Mouse (Mus musculus): ENCODE results near the gene Gm20388. TPM values are rescaled to one million over a fixed set of nuclear protein-coding genes. Genes with fewer than 3 reads are reported as not detected.

Gene Gm20388
- total RNA-seq, 1 experiment from 2014 or later = 10.0 TPM

DNA sequence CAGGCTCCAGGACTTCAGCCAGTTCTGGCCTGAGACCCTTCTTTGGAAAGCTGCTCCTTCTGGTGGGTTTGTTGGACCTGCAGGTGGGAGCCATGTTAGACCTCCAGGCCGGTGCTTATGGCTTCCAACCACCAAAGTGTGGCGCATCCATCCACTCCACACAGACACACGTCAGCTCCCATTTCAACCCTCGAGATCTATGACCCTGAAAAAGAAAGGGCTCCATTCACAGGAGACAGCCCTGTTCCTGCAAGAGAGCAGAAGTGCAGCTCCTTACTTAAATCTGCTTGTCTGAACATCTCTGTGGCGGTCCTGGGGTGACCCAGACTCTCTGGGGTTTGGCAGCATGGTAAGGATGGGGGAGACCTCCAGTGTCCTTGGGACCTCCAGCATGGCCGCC is 1182.9 kb downstream of the Gm20388 start:
- no peak for ATAC-seq (replicated peaks; ENCODE audit: insufficient number of reproducible peaks, low FRiP score, low TSS enrichment, poor library complexity, severe bottlenecking)

DNA sequence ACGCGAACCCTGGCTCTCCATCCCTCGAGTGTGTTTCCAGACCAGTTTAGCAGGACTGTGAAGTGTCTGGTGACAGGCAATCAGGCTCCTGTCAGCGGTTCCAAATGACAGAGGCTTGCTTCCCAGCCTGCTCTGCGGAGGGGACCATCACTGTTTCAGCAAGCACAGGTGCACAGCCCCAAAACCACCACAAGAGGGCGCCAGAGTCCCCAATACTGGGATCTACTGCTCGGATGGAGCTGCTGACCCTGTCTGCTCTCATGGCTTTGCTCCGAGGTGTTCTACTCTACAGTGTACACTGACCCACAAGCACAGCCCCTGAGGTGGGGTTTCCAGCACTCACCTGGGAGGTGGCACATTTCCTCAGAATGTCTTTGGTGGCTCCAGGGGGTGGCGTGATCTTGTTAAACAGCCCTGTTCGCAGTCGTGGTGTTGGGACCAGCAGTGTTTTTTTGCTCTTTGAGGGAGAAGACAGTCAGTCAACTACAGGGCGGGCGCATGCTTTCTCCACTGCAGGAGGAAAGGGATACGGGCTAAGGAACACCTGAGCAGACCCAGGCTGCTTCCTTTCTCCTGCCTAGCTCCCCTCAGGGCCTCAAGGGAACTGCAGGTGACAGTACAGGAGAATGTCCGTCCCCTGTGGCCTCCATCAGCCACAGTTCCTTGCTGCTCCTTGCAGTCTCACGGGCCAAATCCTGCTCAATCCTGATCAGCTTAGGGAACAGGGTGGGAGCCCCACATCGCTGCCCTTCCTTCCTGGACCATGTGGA is 1193.6 kb downstream of the Gm20388 start:
- ATAC-seq (replicated peaks; ENCODE audit: insufficient number of reproducible peaks, low FRiP score, low TSS enrichment, poor library complexity, severe bottlenecking) = peak; percentile 51

DNA sequence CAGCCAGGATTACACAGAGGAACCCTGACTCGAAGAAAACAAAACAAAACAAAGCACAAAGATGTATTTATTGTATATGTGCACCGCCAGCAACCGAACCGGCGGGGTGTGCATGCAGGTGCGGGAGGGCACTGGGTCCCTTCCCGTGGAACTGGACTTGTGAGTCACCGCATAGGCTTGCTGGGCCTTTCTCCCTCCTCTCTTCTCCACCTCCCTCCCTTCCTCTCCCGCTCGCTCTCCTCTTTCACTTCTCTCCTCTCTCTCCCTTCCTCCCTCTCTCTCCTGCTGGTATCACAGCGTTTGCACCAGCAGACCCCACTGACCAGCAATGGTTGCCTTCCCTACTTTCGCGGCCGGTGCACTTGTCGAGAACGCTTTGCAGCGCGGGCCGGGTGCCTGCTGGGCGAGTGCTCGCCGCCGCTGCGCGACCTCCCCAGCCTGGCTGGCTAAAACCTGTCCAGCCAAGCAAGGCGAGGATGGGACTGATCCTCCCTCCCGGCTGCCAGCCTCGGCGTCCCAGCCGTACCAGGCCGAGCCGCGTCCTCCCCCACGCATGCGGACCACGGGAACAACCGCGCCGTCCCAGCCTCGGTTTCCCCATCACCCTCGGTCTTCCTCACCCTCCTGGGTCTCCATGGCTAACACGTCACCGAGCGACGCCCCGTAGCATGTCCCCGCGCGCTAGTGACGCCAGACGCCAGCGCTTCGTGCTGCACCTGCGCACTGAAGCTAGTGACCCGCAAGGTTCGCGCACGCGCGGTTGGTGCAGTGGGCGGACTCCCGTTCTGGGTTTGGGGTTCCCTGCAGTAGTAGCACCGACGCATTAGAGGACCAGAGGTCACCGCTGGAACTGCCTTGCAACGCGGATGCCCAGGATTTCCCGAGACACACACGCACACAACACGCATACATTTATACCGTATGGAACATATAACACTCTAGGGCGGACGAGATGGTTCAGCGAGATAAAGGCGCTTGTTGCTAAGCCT is 1197.3 kb downstream of the Gm20388 start, which contains the start of gene Mthfsd:
Gene Mthfsd (minus strand): TSS at position 725 of the 989 bp plus-strand sequence.
- peak; percentile 77 for ATAC-seq (replicated peaks; ENCODE audit: insufficient number of reproducible peaks, low FRiP score, low TSS enrichment, poor library complexity, severe bottlenecking)

DNA sequence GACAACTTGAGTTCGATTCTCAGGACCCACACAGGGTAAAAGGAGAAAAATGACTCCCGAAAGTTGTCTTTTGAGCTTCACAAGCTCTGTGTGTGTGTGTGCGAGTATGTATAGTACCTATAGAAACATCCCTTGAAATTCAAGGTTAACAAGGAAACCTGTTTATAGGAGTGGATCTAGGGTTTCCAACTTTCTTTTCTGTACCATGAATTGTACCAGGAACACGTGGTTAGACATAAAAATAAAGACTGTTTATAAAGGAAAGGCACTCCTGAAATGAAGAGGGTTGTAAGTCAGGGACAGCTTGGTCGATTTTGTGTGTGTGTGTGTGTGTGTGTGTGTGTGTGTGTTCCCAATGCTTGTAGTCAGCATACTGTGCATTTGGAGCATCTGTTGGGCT is 1198.0 kb downstream of the Gm20388 start:
- no peak for ATAC-seq (replicated peaks; ENCODE audit: insufficient number of reproducible peaks, low FRiP score, low TSS enrichment, poor library complexity, severe bottlenecking)

DNA sequence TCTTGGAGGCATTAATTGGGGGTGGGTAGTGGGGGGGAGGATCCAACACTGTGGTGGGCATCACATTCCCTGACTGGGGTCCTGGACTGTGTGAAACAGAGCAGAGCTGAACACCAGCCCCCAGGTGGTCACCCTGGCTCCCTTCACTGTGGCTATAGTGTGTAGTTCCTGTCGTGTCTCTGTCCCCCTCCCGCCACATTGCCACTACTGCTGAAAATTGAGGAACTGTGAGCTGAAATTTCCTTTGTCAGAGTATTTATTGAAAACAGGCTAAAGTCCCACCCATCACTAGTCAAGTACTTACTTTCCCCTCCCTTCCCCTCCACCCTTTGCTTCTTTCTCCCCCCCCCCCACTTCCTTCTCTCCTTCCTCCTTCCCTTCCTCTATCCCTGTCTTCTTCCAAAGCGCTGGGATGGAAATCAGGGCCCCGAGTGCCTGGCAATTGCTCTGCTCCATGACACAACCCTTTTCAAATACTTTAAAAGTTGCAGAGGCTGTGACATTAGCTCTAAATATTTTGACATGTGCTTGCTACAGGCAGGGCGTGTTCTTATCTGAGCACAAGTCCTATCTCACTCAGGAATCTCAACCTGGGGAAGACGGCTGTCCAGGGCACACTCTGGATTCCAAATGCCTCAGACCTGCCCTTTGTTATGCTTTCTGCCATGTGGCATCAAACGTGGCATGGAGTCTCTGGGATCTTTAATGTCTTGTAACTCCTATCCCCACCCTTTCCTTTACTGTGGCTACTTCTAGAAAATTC is 1200.7 kb downstream of the Gm20388 start:
- no peak for ATAC-seq (replicated peaks; ENCODE audit: insufficient number of reproducible peaks, low FRiP score, low TSS enrichment, poor library complexity, severe bottlenecking)

GRCm38 (mm10) chr8:121113261-121113660 is 1202.6 kb downstream of the Gm20388 start:
- peak; percentile 90 for ATAC-seq (replicated peaks; ENCODE audit: insufficient number of reproducible peaks, low FRiP score, low TSS enrichment, poor library complexity, severe bottlenecking)

GRCm38 (mm10) chr8:121115136-121115535 is 1204.5 kb downstream of the Gm20388 start:
- no peak for ATAC-seq (replicated peaks; ENCODE audit: insufficient number of reproducible peaks, low FRiP score, low TSS enrichment, poor library complexity, severe bottlenecking)

DNA sequence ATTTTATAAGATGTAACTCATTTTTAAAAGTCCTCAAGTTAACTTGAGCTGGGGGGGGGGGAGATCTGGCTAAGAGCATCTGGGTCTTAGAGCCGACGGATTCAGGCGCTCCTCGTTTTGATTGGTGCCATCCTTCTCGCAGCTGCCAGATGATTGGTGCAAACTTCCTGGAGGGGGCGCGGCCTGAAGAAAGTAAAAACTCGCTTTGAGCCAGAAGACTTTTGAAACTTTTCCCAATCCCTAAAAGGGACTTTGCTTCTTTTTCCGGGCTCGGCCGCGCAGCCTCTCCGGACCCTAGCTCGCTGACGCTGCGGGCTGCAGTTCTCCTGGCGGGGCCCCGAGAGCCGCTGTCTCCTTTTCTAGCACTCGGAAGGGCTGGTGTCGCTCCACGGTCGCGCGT is 1205.3 kb downstream of the Gm20388 start, which contains the start of gene Foxc2:
Gene Foxc2 (plus strand): TSS at position 224 of the 400 bp plus-strand sequence.
- ATAC-seq (replicated peaks; ENCODE audit: insufficient number of reproducible peaks, low FRiP score, low TSS enrichment, poor library complexity, severe bottlenecking) = 0 out of 2 replicates have a peak, but pooled peaks have one; percentile 44

DNA sequence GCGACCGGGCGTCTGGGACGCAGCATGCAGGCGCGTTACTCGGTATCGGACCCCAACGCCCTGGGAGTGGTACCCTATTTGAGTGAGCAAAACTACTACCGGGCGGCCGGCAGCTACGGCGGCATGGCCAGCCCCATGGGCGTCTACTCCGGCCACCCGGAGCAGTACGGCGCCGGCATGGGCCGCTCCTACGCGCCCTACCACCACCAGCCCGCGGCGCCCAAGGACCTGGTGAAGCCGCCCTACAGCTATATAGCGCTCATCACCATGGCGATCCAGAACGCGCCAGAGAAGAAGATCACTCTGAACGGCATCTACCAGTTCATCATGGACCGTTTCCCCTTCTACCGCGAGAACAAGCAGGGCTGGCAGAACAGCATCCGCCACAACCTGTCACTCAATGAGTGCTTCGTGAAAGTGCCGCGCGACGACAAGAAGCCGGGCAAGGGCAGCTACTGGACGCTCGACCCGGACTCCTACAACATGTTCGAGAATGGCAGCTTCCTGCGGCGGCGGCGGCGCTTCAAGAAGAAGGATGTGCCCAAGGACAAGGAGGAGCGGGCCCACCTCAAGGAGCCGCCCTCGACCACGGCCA is 1206.0 kb downstream of the Gm20388 start:
- no peak for ATAC-seq (replicated peaks; ENCODE audit: insufficient number of reproducible peaks, low FRiP score, low TSS enrichment, poor library complexity, severe bottlenecking)

GRCm38 (mm10) chr8:121117186-121117651 is 1206.6 kb downstream of the Gm20388 start:
- ATAC-seq (replicated peaks; ENCODE audit: insufficient number of reproducible peaks, low FRiP score, low TSS enrichment, poor library complexity, severe bottlenecking) = no peak

GRCm38 (mm10) chr8:121117906-121118305 is 1207.3 kb downstream of the Gm20388 start:
- ATAC-seq (replicated peaks; ENCODE audit: insufficient number of reproducible peaks, low FRiP score, low TSS enrichment, poor library complexity, severe bottlenecking) = no peak

DNA sequence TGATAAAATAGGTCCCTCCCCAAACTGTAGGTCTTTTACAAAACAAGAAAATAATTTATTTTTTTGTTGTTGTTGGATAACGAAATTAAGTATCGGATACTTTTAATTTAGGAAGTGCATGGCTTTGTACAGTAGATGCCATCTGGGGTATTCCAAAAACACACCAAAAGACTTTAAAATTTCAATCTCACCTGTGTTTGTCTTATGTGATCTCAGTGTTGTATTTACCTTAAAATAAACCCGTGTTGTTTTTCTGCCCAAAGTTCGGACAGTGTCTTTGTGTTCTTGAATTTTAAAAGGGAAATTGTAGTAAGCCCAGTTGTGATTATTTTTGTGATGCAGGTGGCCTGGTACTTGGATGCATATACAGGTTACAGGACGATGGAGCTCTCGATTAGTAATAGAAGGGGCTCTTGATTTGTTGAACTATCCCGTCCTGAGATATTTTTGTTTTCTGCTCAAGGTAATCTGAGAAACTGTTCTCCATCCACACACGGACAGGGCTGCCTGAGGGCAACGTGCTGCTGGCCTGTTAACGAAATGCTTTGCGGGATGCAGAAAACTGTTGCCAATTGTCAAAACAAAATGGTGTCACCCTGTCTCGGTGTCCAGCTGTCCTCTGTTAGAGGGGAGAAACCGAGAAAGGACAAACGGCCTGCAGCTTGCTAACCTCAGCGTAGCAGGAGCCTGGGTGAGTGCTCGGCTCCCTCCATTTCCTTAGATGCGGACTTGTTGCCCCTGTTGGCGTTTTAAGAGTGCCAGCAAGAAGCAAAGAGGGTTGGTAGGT is 1208.2 kb downstream of the Gm20388 start:
- no peak for ATAC-seq (replicated peaks; ENCODE audit: insufficient number of reproducible peaks, low FRiP score, low TSS enrichment, poor library complexity, severe bottlenecking)

GRCm38 (mm10) chr8:121119635-121120455 is 1209.2 kb downstream of the Gm20388 start:
- ATAC-seq (replicated peaks; ENCODE audit: insufficient number of reproducible peaks, low FRiP score, low TSS enrichment, poor library complexity, severe bottlenecking) = no peak

DNA sequence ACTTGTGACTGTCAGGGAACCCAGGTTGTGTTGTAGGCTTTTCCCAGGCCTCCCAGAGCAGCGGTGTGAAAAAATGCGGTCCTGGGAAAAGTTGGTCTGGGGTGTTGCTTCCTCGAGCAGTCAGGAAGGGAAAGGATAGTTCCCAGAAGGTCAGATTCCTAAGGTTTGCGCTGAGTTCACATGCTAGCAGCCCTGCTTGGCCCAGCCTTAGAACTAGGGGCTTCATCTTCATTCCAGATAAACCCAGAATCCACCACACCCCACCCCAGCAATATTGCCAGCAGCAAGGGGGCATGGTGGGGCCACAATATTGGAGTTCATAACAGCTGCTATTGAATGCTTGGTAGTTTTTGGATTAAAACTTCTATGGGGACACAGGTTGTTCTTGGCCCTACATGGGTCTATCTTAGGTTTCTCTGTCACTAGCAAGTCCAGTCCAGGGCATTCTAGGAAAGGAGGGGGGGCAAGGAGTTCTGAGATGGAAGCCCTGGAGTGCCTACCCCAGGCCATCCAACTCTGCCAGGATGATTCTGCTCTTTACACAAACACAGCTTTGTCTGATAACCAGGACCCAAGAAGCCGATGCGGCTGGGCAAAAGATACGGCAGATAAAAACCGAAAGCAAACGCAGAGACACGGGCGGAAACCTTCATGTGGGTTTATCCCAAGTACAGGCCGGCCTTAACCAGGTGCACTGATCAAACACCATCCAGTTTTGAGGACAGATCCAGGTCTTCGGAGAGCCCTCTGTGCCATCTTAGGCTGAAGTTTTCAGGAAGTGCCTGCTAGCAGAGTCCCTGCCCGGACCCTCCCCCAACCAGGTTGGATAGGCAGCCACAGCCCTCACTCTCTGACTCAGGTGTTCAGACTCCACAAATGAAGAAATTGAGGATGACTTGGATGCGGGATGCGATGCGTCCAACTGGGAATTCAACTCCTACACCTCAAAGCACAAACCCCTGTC is 1210.1 kb downstream of the Gm20388 start:
- ATAC-seq (replicated peaks; ENCODE audit: insufficient number of reproducible peaks, low FRiP score, low TSS enrichment, poor library complexity, severe bottlenecking) = no peak

DNA sequence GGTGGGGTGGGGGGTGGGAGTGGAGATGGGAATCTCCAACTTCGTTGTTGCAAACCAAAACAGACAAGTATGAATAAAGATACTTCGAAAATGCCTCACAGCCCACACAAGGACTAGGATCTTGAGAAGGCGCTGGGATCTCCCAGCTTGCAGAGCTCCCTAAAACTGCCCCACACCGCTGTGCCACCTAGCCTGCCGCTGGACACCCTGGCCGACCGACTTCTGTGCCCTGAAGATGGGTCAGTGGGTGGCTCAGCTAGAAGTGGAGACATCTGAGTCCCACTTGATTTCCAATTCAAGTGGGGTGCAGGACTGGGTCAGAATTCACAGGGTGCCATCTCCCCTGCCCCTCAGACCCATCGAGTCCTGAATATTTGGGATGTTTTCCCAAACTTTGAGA is 1211.1 kb downstream of the Gm20388 start:
- ATAC-seq (replicated peaks; ENCODE audit: insufficient number of reproducible peaks, low FRiP score, low TSS enrichment, poor library complexity, severe bottlenecking) = no peak

GRCm38 (mm10) chr8:121122368-121122767 is 1211.7 kb downstream of the Gm20388 start:
- ATAC-seq (replicated peaks; ENCODE audit: insufficient number of reproducible peaks, low FRiP score, low TSS enrichment, poor library complexity, severe bottlenecking) = no peak

Measured in monocyte, adult 5-6 weeks (primary cell).